Comparison of ENCODE assay signal across 13 mouse cellular contexts in genomic region chr17:12021326-12021725, GRCm38 (mm10).
DNase-seq lines count a peak whose midpoint lies in the region.
"Had no signal": no experiment of that assay in that cellular context is flagged by ENCODE, and none has a peak within 500 bp of the region (broad histone marks: within the 10 kb centered on the region; RNA-seq: fewer than 3 reads in every experiment).

No protein-coding gene starts in this region.

- peak; percentile 59 for DNase-seq in heart, adult 11 months
- no peak for DNase-seq in heart, adult 9 months (ENCODE audit: low spot score in 2 of 2)
- DNase-seq in ES-CJ7 (ENCODE audit: low read depth, low spot score): peak; percentile 56
- DNase-seq in R1 (ENCODE audit: low read depth, low spot score): peak; percentile 88
- no peak for DNase-seq in spleen, postnatal 14 days (ENCODE audit: low spot score in 2 of 2)
- DNase-seq in retina, postnatal 1 day: no peak
- DNase-seq: adrenal gland, adult 8-10 months; adrenal gland, postnatal 14 days; adrenal gland, postnatal 36 days; B cell, adult 2 months; cerebellum, adult 11-12 months; cerebellum, adult 9-10 months; cerebellum, postnatal 10 days had no signal

Comparison
In these comparisons a context has a peak if more than half of its experiments do, and no peak if none do; other contexts are left out.
1. DNase-seq: peak in heart, adult 11 months (single experiment), ES-CJ7 (single experiment) and R1 (single experiment); none in heart, adult 9 months (0 of 2), spleen, postnatal 14 days (0 of 2) and retina, postnatal 1 day (single experiment).